Mouse (Mus musculus) megakaryocyte, embryonic 14.5 days (primary cell): Measurements from ENCODE around the gene a. TPM values are rescaled to one million over a fixed set of nuclear protein-coding genes. Genes with fewer than 3 reads are reported as not detected.
"Not testable (repeated sequence)": the region's sequence is repeated elsewhere in the genome, so short reads cannot be mapped to it uniquely, and the experiment has no call there.

Source experiments
- H3K27me3 ChIP-seq: replicated peaks from 2 replicates; pipeline ENCODE3; 2012; ENCODE audit warnings: inconsistent platforms
- H3K36me3 ChIP-seq: replicated peaks from 2 replicates; pipeline ENCODE3; 2012; ENCODE audit warnings: low read length, inconsistent platforms, mixed read lengths
- H3K4me1 ChIP-seq: 2 replicates; pipeline ENCODE4 v1.6.1; 2012; ENCODE audit warnings: inconsistent platforms
- H3K4me3 ChIP-seq: replicated peaks from 2 replicates; pipeline ENCODE3; 2012; ENCODE audit warnings: moderate library complexity, mild to moderate bottlenecking, inconsistent platforms
- H3K9me3 ChIP-seq: 2 replicates; pipeline ENCODE4 v1.6.1; 2012; ENCODE audit warnings: inconsistent platforms
- FLI1 ChIP-seq: IDR thresholded peaks from 2 replicates; pipeline ENCODE4 v1.6.1; 2012; ENCODE audit warnings: low read length, inconsistent platforms, mixed read lengths
- GATA1 ChIP-seq: IDR thresholded peaks from 3 replicates; pipeline ENCODE4 v1.6.1; 2012; ENCODE audit warnings: mixed read lengths, low read length, inconsistent platforms, borderline replicate concordance
- polyA plus RNA-seq: library from polyadenylated mRNA; stranded (reverse); fragments of >175 nt; gene quantifications from 2 replicates; pipeline ENCODE4 v1.2.3, GENCODE M21; 2012; ENCODE audit warnings: low replicate concordance; ENCODE audit not compliant: insufficient read depth

a gene
- polyA plus RNA-seq, 1 experiment, result 1.6 TPM

DNA sequence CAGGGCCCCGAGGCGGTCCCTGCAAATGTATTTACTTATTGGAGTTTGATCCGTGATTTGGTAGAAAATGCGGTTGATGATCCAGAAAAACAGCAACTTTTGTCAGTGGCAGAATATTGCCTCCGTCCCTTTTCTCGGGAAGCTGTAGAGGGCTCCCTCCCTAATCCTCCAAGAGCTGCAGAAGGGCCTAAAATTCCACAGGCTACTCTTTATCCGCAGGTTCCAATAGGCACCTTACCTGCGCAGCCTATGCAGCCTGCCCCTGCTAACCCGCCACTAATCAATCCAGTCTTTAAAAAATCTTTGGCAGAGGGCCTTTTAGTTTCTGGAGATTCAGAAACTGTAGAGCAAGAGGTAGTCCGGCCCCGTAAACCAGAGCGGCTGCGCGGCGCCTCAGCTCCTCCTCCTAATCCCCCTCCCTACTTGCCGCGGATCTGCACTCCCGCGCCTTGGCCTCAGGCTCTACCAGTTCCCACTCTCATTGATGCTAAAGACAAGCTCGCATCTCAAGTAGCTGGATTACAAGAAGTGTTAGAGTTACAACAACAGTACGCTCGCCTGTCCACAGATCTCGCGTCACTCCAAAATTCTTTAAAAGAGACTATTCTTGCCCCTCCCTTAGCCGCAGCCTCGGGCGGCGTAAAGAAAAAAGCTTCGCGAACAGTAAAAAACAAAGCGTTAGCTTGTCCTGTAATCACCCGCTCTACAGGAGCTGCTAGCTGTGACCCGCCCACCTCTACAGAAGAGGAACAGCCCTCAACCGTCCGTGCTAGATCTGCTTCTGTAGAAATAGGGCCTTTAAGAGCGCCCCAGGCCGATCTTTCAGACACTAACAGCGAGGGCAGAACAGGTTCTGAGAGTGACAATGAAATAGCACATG is 227.8 kb downstream of the a start:
- H3K9me3 ChIP-seq, result peaks cover 26% of the 10 kb centered on the region
- peaks cover 4% of the 10 kb centered on the region; the same call in 1 of the 2 replicates for H3K4me1 ChIP-seq
- TF ChIP-seq GATA1 (no peak), FLI1 (no peak)
- peaks cover 15% of the 10 kb centered on the region for H3K27me3 ChIP-seq
- H3K4me3 ChIP-seq, result peak overlapping the region; percentile 89
- no peaks in the 10 kb centered on the region for H3K36me3 ChIP-seq

DNA sequence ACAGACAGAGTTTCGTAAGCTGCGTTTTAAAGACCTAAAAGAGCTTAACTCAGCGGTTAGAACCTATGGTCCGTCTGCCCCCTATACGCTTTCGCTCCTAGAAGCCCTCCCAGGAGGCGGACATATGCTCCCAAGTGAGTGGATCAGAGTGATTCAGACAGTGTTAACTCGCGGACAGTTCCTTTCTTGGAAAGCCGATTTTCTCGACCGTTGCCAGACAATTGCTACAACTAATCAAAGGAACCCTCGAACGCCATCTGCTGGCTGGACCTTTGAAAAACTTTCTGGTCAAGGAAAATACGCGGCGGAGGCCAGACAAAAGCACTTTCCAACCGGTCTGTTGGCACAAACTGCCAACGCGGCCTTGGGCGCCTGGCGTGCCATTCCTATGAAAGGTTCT is 228.5 kb downstream of the a start:
- peaks cover 8% of the 10 kb centered on the region for H3K27me3 ChIP-seq
- no peak for TF ChIP-seq GATA1
- TF ChIP-seq FLI1, result no peak
- H3K4me1 ChIP-seq, result peaks cover 4% of the 10 kb centered on the region; the same call in 1 of the 2 replicates
- H3K4me3 ChIP-seq, result peak overlapping the region; percentile 89
- no peaks in the 10 kb centered on the region for H3K36me3 ChIP-seq
- H3K9me3 ChIP-seq, result peaks cover 26% of the 10 kb centered on the region

DNA sequence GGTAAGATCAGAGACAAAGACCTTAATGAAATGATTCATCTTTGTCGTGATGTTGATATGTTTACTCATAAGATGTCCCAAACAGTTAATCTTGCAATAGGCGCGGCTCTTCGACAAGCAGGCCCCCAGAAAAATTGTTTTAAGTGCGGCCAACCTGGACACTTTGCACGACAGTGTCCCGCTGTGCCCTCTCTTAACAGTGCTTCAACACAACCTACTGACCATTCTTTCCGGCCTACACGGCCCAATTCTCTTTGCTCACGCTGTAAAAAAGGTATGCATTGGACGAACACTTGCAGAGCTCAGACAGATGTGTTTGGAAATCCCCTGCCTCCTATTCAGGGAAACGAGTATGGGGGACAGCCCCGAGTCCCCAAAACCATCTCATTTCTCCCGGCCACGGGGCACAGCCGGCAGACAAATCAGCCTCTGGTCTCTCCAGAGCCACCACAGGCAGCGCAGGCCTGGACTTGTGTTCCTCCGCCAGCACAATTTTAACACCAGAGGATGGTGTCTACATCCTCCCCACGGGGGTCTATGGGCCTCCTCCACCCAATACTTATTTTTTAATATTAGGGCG is 229.1 kb downstream of the a start:
- peaks cover 28% of the 10 kb centered on the region for H3K9me3 ChIP-seq
- H3K4me3 ChIP-seq, H3K36me3 ChIP-seq, H3K4me1 ChIP-seq, H3K27me3 ChIP-seq: not testable (repeated sequence)

DNA sequence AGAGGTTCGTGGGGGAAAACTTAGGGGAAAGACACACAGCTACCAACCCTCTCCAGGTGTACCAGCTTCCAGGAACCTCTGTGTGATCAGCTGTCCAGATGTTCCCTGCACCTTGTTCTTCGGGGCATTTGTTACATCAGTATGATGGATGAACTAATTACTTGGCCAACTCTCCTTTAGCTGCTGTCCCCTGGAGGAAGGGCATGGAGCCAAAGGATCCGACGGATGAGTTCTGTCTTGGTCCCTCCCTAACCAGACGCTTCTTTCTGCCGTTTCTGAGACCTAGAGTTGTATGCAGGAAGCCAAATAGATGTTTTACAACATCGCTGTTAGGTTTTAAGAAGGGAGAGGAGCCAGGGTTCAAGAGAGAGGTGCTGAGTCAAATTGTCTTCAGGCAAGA is 239.6 kb downstream of the a start:
- H3K36me3 ChIP-seq, result no peaks in the 10 kb centered on the region
- peaks cover 38% of the 10 kb centered on the region for H3K27me3 ChIP-seq
- H3K9me3 ChIP-seq, result 0 out of 2 replicates have a peak, but pooled peaks cover 3% of the 10 kb centered on the region
- TF ChIP-seq FLI1, result no peak
- no peak for TF ChIP-seq GATA1
- no peak overlapping the region for H3K4me3 ChIP-seq
- peaks cover 6% of the 10 kb centered on the region for H3K4me1 ChIP-seq

DNA sequence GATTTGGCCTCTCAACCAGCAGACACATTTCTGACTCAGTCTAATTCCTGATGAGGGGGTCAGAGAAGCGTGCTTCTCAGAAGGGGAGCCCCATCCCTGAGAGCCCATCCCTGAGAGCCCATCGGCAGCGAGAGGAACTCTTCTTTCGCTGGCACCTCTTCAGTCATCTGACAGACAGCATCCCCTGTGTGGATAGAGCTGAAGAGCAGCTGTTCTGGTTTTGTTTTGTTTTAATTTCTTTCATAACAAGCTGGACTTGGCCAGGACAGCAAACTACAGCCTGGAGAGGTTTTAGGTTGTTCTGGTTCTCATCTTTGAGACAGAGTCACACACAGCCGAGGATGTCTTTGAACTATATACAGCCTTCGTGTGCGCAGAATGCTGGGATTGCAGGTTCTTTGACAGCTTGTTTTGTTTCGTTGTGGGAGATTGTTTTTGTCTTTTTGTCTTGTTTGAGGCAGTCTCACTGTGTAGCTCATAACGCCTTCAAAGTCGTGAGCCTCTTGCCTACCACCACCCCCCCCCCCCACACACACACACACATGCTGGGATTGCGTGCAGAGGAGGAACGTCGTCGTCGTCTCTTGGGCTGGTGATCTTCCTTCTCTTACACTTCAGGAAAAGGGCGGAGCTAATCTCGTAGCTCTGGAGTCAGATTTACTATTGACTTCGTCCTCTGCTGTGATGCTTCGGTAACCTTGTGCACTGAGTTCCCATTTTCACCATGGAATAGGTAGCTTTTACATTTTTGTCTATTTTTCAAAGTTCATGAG is 241.9 kb downstream of the a start:
- no peak for TF ChIP-seq GATA1
- TF ChIP-seq FLI1, result no peak
- Histone ChIP-seq H3K36me3 (no peaks in the 10 kb centered on the region), H3K4me3 (no peak overlapping the region), H3K9me3 (0 out of 2 replicates have a peak, but pooled peaks cover 3% of the 10 kb centered on the region), H3K27me3 (peaks cover 41% of the 10 kb centered on the region), H3K4me1 (peaks cover 10% of the 10 kb centered on the region)

DNA sequence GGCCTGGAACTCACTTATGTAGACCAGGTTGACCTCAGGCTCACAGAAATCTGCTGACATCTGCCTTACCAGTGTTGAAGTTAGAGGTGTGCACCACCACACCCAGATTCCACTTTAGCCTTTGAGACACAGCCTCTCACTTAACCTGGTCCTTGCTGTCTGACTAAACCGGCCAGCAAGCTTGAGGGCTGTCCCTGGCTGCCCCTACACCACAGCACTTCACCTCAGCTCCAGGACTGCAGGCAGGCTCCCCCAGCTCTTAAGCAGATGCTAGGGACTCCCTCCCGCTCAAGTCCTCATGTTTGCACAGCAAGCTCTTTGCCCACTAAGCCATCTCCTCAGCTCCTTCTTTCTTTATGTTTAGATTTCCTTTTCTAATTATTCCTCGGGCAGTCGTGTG is 248.8 kb downstream of the a start:
- no peaks in the 10 kb centered on the region for H3K36me3 ChIP-seq
- no peak for TF ChIP-seq FLI1
- TF ChIP-seq GATA1, result no peak
- H3K4me3 ChIP-seq, result no peak overlapping the region
- H3K4me1 ChIP-seq, result peaks cover 21% of the 10 kb centered on the region
- peaks cover 9% of the 10 kb centered on the region for H3K27me3 ChIP-seq
- H3K9me3 ChIP-seq, result no peaks in the 10 kb centered on the region

DNA sequence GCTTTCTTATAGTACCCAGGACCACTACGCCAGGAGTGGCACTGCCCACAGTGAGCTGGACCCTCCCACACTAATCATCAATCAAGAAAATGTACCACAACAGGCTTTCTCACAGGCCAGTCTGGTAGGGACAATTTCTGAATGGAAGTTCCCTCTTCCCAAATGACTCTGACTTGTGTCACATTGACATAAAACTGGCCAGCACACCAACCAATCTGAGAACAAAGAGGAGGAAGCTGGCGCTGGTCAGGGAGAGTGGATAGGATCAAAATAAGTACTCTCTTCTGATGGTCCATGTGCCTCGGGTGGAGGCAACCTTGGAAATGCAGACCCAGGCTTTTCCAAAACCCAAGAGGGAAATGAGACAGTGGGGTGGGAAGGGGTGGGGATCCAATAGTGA is 253.3 kb downstream of the a start:
- no peak for TF ChIP-seq FLI1
- no peak for TF ChIP-seq GATA1
- Histone ChIP-seq H3K36me3 (no peaks in the 10 kb centered on the region), H3K27me3 (peaks cover 3% of the 10 kb centered on the region), H3K4me1 (peaks cover 47% of the 10 kb centered on the region), H3K4me3 (no peak overlapping the region), H3K9me3 (no peaks in the 10 kb centered on the region)

DNA sequence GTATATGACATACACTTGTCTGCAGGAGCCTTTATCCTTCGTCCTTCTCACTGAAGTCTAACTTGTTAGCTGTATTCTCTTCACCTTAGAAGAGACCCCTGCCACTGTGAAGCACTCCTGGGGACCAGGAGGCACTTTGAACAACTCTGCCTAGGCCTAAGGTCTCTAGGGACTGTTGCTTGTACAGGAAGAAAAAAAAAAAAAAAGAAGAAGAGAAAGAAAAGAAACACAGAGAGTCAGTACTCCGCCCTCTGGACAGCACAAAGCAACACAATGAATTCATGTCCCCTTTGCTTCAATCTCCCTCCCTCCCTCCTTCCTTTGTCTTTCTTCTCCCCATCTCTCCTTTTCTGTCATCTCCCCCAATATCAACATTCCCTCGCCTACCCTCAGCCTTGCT is 253.9 kb downstream of the a start:
- TF ChIP-seq FLI1, result no peak
- TF ChIP-seq GATA1, result no peak
- Histone ChIP-seq H3K4me3 (peak overlapping the region; percentile 42), H3K36me3 (no peaks in the 10 kb centered on the region), H3K9me3 (no peaks in the 10 kb centered on the region), H3K4me1 (peaks cover 49% of the 10 kb centered on the region), H3K27me3 (peaks cover 2% of the 10 kb centered on the region)

DNA sequence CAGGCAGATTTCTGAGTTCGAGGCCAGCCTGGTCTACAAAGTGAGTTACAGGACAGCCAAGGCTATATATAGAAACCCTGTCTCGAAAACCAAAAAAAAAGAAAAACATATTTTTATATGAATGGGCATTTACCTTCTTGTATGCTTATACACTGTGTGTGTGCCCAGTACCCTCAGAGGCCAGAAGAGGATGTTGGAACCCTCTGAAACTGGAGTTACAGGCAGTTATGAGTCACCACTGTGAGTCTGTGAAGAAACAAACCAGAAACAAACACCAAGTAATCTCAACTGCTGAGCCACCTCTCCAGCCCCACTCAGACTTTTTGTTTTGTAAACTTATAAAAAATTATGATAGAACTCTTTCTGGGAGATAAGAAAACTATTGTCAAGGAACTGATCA is 255.6 kb downstream of the a start:
- Histone ChIP-seq H3K27me3 (peaks cover 2% of the 10 kb centered on the region), H3K4me1 (peaks cover 63% of the 10 kb centered on the region), H3K36me3 (no peaks in the 10 kb centered on the region), H3K9me3 (no peaks in the 10 kb centered on the region), H3K4me3 (no peak overlapping the region)
- no peak for TF ChIP-seq GATA1
- no peak for TF ChIP-seq FLI1
